Comparison of ENCODE assay signal across 8 mouse cellular contexts in the genomic region with DNA sequence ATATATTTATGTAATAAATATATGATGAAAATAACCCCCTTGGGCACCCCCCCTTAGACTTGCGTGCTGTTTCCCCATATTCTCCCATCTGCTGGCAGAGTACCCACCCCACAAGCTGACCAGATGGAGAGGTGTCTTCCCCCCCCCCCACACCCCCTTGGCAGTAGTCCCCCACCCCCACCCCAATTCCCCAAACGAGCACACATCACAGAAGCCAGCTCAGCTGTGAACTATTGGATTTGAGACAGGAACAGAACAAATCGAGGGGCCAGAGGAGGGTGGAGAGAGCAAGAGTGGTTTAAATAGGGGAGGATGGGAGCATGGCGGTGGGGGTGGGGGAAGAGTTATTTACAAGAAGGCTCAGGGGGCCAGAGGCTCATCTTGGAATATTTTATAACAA. TPM values are rescaled to one million over a fixed set of nuclear protein-coding genes. Genes with fewer than 3 reads are reported as not detected.
DNase-seq lines count a peak whose midpoint lies in the region; ATAC-seq and TF ChIP-seq lines count a peak whose summit lies in the region.

No protein-coding gene starts in this region.

- H3K36me3 ChIP-seq in lung, embryonic 14.5 days (ENCODE audit: insufficient read depth): peaks cover 50% of the 10 kb centered on the region
- peaks cover 73% of the 10 kb centered on the region for H3K36me3 ChIP-seq in forebrain, embryonic 14.5 days (ENCODE audit: control insufficient read depth, insufficient read depth, low read length)
- no peaks in the 10 kb centered on the region; the same call in 1 of the 2 replicates for H3K36me3 ChIP-seq in intestine, embryonic 16.5 days (ENCODE audit: control insufficient read depth, insufficient read depth, low read length)
- peaks cover 46% of the 10 kb centered on the region for H3K36me3 ChIP-seq in neural tube, embryonic 14.5 days (ENCODE audit: control insufficient read depth, insufficient read depth, low read length)

- peak; percentile 41 for DNase-seq in lung, embryonic 14.5 days
- no peak for DNase-seq in lung, adult 2 months
- DNase-seq in forebrain, embryonic 14.5 days (ENCODE audit: low spot score): peak; percentile 63
- DNase-seq in embryo, embryonic 10.5 days (ENCODE audit: low spot score): no peak
- DNase-seq in kidney, postnatal 25 days: no peak
- no peak for DNase-seq in lung, adult 18-20 months

- WGBS in lung, embryonic 14.5 days: 16% methylated on average over 4 of the region's 4 CpGs
- 31% methylated on average over 4 of the region's 4 CpGs for WGBS in lung, adult 2 months
- 15% methylated on average over 4 of the region's 4 CpGs for WGBS in forebrain, embryonic 14.5 days
- 17% methylated on average over 4 of the region's 4 CpGs for WGBS in intestine, embryonic 16.5 days
- 7% methylated on average over 4 of the region's 4 CpGs for WGBS in neural tube, embryonic 14.5 days

- peak overlapping the region; percentile 29 for H3K4me3 ChIP-seq in lung, embryonic 14.5 days (ENCODE audit: low read depth, low read length)
- H3K4me3 ChIP-seq in lung, adult 2 months (replicated peaks; ENCODE audit: extremely low read depth, low read depth, low read length): no peak overlapping the region
- no peak overlapping the region for H3K4me3 ChIP-seq in forebrain, embryonic 14.5 days (ENCODE audit: low read depth, low read length)
- H3K4me3 ChIP-seq in intestine, embryonic 16.5 days (ENCODE audit: low read length): peak overlapping the region; percentile 23; the same call in 1 of the 2 replicates
- peak overlapping the region; percentile 4; the same call in 1 of the 2 replicates for H3K4me3 ChIP-seq in neural tube, embryonic 14.5 days (ENCODE audit: low read depth, low read length)

- no peak for TF ChIP-seq POLR2A in lung, adult 2 months (IDR thresholded peaks at IDR 0.05; ENCODE audit: borderline replicate concordance, extremely low read depth, low read depth, low read length)

- H3K9me3 ChIP-seq in lung, embryonic 14.5 days (ENCODE audit: low read depth, low read length): no peaks in the 10 kb centered on the region
- no peaks in the 10 kb centered on the region for H3K9me3 ChIP-seq in forebrain, embryonic 14.5 days (replicated peaks; ENCODE audit: control insufficient read depth, low read length)
- H3K9me3 ChIP-seq in intestine, embryonic 16.5 days (ENCODE audit: control insufficient read depth, low read length): no peaks in the 10 kb centered on the region
- no peaks in the 10 kb centered on the region for H3K9me3 ChIP-seq in neural tube, embryonic 14.5 days (ENCODE audit: control insufficient read depth, low read length)

- H3K4me1 ChIP-seq in lung, embryonic 14.5 days (ENCODE audit: insufficient read depth): peaks cover 46% of the 10 kb centered on the region
- H3K4me1 ChIP-seq in lung, adult 2 months (ENCODE audit: control insufficient read depth, insufficient read depth, low read length): peaks cover 45% of the 10 kb centered on the region
- H3K4me1 ChIP-seq in forebrain, embryonic 14.5 days (ENCODE audit: control insufficient read depth, insufficient read depth, low read length): peaks cover 38% of the 10 kb centered on the region
- peaks cover 52% of the 10 kb centered on the region for H3K4me1 ChIP-seq in intestine, embryonic 16.5 days (ENCODE audit: control insufficient read depth, insufficient read depth, low read length)
- H3K4me1 ChIP-seq in neural tube, embryonic 14.5 days (ENCODE audit: control insufficient read depth, insufficient read depth, low read length): peaks cover 42% of the 10 kb centered on the region

- H3K27ac ChIP-seq in lung, embryonic 14.5 days (ENCODE audit: low read depth): peak overlapping the region; percentile 87
- H3K27ac ChIP-seq in forebrain, embryonic 14.5 days (ENCODE audit: low read depth, low read length): peak overlapping the region; percentile 85
- peak overlapping the region; percentile 78 for H3K27ac ChIP-seq in intestine, embryonic 16.5 days (ENCODE audit: low read length)
- H3K27ac ChIP-seq in neural tube, embryonic 14.5 days (ENCODE audit: low read depth, low read length): peak overlapping the region; percentile 64; the same call in 1 of the 2 replicates

- H3K27me3 ChIP-seq in lung, embryonic 14.5 days (ENCODE audit: insufficient read depth, low read length): no peaks in the 10 kb centered on the region
- no peaks in the 10 kb centered on the region for H3K27me3 ChIP-seq in forebrain, embryonic 14.5 days (replicated peaks; ENCODE audit: control insufficient read depth, insufficient read depth, low read length)
- no peaks in the 10 kb centered on the region for H3K27me3 ChIP-seq in intestine, embryonic 16.5 days (replicated peaks; ENCODE audit: control insufficient read depth, insufficient read depth, low read length)
- H3K27me3 ChIP-seq in neural tube, embryonic 14.5 days (ENCODE audit: control insufficient read depth, insufficient read depth, low read length): no peaks in the 10 kb centered on the region

- no peak for ATAC-seq in lung, embryonic 14.5 days (ENCODE audit: insufficient read depth)
- ATAC-seq in forebrain, embryonic 14.5 days: peak; percentile 38
- ATAC-seq in intestine, embryonic 16.5 days: no peak
- no peak for ATAC-seq in neural tube, embryonic 14.5 days (ENCODE audit: low read depth)

- TF ChIP-seq CTCF in lung, embryonic 14.5 days (IDR thresholded peaks at IDR 0.05; ENCODE audit: low read depth): no peak
- TF ChIP-seq CTCF in lung, adult 2 months (IDR thresholded peaks at IDR 0.05; ENCODE audit: insufficient read depth, low read length): no peak

- peak overlapping the region; percentile 44 for H3K9ac ChIP-seq in lung, embryonic 14.5 days
- H3K9ac ChIP-seq in forebrain, embryonic 14.5 days (ENCODE audit: low read length): peak overlapping the region; percentile 55; the same call in 1 of the 2 replicates
- H3K9ac ChIP-seq in intestine, embryonic 16.5 days (ENCODE audit: low read depth, low read length): peak overlapping the region; percentile 57
- 0 out of 2 replicates have a peak overlapping the region, but pooled peaks have one; percentile 16 for H3K9ac ChIP-seq in neural tube, embryonic 14.5 days (replicated peaks; ENCODE audit: low read depth, low read length)

- H3K4me2 ChIP-seq in lung, embryonic 14.5 days: peak overlapping the region; percentile 59
- peak overlapping the region; percentile 40 for H3K4me2 ChIP-seq in forebrain, embryonic 14.5 days (ENCODE audit: low read length)
- peak overlapping the region; percentile 47 for H3K4me2 ChIP-seq in intestine, embryonic 16.5 days (ENCODE audit: low read depth, low read length)
- peak overlapping the region; percentile 26 for H3K4me2 ChIP-seq in neural tube, embryonic 14.5 days (ENCODE audit: low read depth, low read length)

RNA-seq across cellular contexts. Expression of gene Nr1d1, which starts 7.4 kb away (rescaled TPM):
- 1.4 and 1.7 TPM in 2 replicates for polyA plus RNA-seq in lung, embryonic 14.5 days (2014; fragmentation: Nextera tagmentation; extraction: Ambion mirVana)
- polyA plus RNA-seq in lung, adult 2 months (2012; rRNA removed): 213 and 329 TPM in 2 replicates
- polyA plus RNA-seq in forebrain, embryonic 14.5 days (2014; fragmentation: Nextera tagmentation; extraction: Ambion mirVana): 2.2 and 3.1 TPM in 2 replicates
- polyA plus RNA-seq in intestine, embryonic 16.5 days (2015; fragmentation: Nextera tagmentation; extraction: Ambion mirVana): 2.3 and 2.7 TPM in 2 replicates
- 3.8 and 3.9 TPM in 2 replicates for polyA plus RNA-seq in neural tube, embryonic 14.5 days (2014; fragmentation: Nextera tagmentation; extraction: Ambion mirVana)

RNA-seq across cellular contexts. Expression of gene Thra, which starts 27.3 kb away (rescaled TPM):
- polyA plus RNA-seq in lung, embryonic 14.5 days (2014; fragmentation: Nextera tagmentation; extraction: Ambion mirVana): 46.8 and 47.1 TPM in 2 replicates
- 142 and 159 TPM in 2 replicates for polyA plus RNA-seq in lung, adult 2 months (2012; rRNA removed)
- polyA plus RNA-seq in forebrain, embryonic 14.5 days (2014; fragmentation: Nextera tagmentation; extraction: Ambion mirVana): 164 and 199 TPM in 2 replicates
- polyA plus RNA-seq in intestine, embryonic 16.5 days (2015; fragmentation: Nextera tagmentation; extraction: Ambion mirVana): 41.5 and 42.0 TPM in 2 replicates
- 148 and 186 TPM in 2 replicates for polyA plus RNA-seq in neural tube, embryonic 14.5 days (2014; fragmentation: Nextera tagmentation; extraction: Ambion mirVana)

RNA-seq across cellular contexts. Expression of gene Msl1, which starts 27.6 kb away (rescaled TPM):
- polyA plus RNA-seq in lung, embryonic 14.5 days (2014; fragmentation: Nextera tagmentation; extraction: Ambion mirVana): 16.2 and 16.3 TPM in 2 replicates
- polyA plus RNA-seq in lung, adult 2 months (2012; rRNA removed): 39.0 and 54.3 TPM in 2 replicates
- polyA plus RNA-seq in forebrain, embryonic 14.5 days (2014; fragmentation: Nextera tagmentation; extraction: Ambion mirVana): 19.3 and 20.5 TPM in 2 replicates
- polyA plus RNA-seq in intestine, embryonic 16.5 days (2015; fragmentation: Nextera tagmentation; extraction: Ambion mirVana): 13.5 and 14.5 TPM in 2 replicates
- 24.2 and 26.9 TPM in 2 replicates for polyA plus RNA-seq in neural tube, embryonic 14.5 days (2014; fragmentation: Nextera tagmentation; extraction: Ambion mirVana)

RNA-seq across cellular contexts. Expression of gene Casc3, which starts 37.0 kb away (rescaled TPM):
- polyA plus RNA-seq in lung, embryonic 14.5 days (2014; fragmentation: Nextera tagmentation; extraction: Ambion mirVana): 41.0 and 42.8 TPM in 2 replicates
- 33.6 and 37.9 TPM in 2 replicates for polyA plus RNA-seq in lung, adult 2 months (2012; rRNA removed)
- 41.0 and 45.0 TPM in 2 replicates for polyA plus RNA-seq in forebrain, embryonic 14.5 days (2014; fragmentation: Nextera tagmentation; extraction: Ambion mirVana)
- polyA plus RNA-seq in intestine, embryonic 16.5 days (2015; fragmentation: Nextera tagmentation; extraction: Ambion mirVana): 23.1 and 24.3 TPM in 2 replicates
- 47.9 and 54.1 TPM in 2 replicates for polyA plus RNA-seq in neural tube, embryonic 14.5 days (2014; fragmentation: Nextera tagmentation; extraction: Ambion mirVana)

RNA-seq across cellular contexts. Expression of gene Med24, which starts 38.5 kb away (rescaled TPM):
- 53.0 and 53.5 TPM in 2 replicates for polyA plus RNA-seq in lung, embryonic 14.5 days (2014; fragmentation: Nextera tagmentation; extraction: Ambion mirVana)
- 45.0 and 55.1 TPM in 2 replicates for polyA plus RNA-seq in lung, adult 2 months (2012; rRNA removed)
- polyA plus RNA-seq in forebrain, embryonic 14.5 days (2014; fragmentation: Nextera tagmentation; extraction: Ambion mirVana): 76.0 and 85.9 TPM in 2 replicates
- 36.8 and 38.5 TPM in 2 replicates for polyA plus RNA-seq in intestine, embryonic 16.5 days (2015; fragmentation: Nextera tagmentation; extraction: Ambion mirVana)
- polyA plus RNA-seq in neural tube, embryonic 14.5 days (2014; fragmentation: Nextera tagmentation; extraction: Ambion mirVana): 52.3 and 59.4 TPM in 2 replicates

Comparison
In these comparisons a context has a peak if more than half of its experiments do, and no peak if none do; other contexts are left out.
1. DNase-seq: peak in lung, embryonic 14.5 days (single experiment) and forebrain, embryonic 14.5 days (single experiment); none in lung, adult 2 months (single experiment), embryo, embryonic 10.5 days (single experiment), kidney, postnatal 25 days (0 of 2) and lung, adult 18-20 months (0 of 2).
2. H3K4me3 ChIP-seq: peak in lung, embryonic 14.5 days (single experiment), intestine, embryonic 16.5 days (single experiment) and neural tube, embryonic 14.5 days (single experiment); none in lung, adult 2 months (single experiment) and forebrain, embryonic 14.5 days (single experiment).
3. RNA of gene Nr1d1, which starts 7.4 kb away (polyA plus RNA-seq): 213 to 329 TPM in lung, adult 2 months; 3.8 to 3.9 TPM in neural tube, embryonic 14.5 days, 2.3 to 2.7 TPM in intestine, embryonic 16.5 days, 2.2 to 3.1 TPM in forebrain, embryonic 14.5 days and 1.4 to 1.7 TPM in lung, embryonic 14.5 days; every median in the first group is over 10 times any median in the second.
4. Peak in every context shown above with its lines, with median percentiles within 50 percentile points of each other: H3K27ac ChIP-seq, H3K4me2 ChIP-seq and H3K9ac ChIP-seq.